Mouse (Mus musculus) forebrain, embryonic 14.5 days (tissue): Measurements from ENCODE around the gene Atp23. TPM values are rescaled to one million over a fixed set of nuclear protein-coding genes. Genes with fewer than 3 reads are reported as not detected.

ENCODE experiments used
- ATAC-seq: fragments of 200-750 bp; cut with Nextera tagmentation; 2 replicates; pipeline ENCODE4 v1.8.0; 2017; ENCODE audit warnings: mild to moderate bottlenecking, moderate library complexity
- DNase-seq: peaks from one replicate; pipeline ENCODE4 v3.0.0-alpha.2; 2015; ENCODE audit warnings: low spot score
- H3K27ac ChIP-seq: fragments of 300-500 bp; sonication (generic); 2 replicates; pipeline ENCODE4 v1.5.1; 2014; ENCODE audit warnings: low read depth, mild to moderate bottlenecking, control low read depth, low read length, moderate library complexity
- H3K27me3 ChIP-seq: fragments of 300-500 bp; sonication (generic); replicated peaks from 2 replicates; pipeline ENCODE4 v1.6.1; 2014; ENCODE audit warnings: low read length, control low read depth, mixed read lengths; ENCODE audit not compliant: control insufficient read depth, insufficient read depth
- H3K36me3 ChIP-seq: fragments of 300-500 bp; sonication (generic); 2 replicates; pipeline ENCODE4 v1.6.1; 2014; ENCODE audit warnings: low read length, control low read depth; ENCODE audit not compliant: control insufficient read depth, insufficient read depth
- H3K4me1 ChIP-seq: fragments of 300-500 bp; sonication (generic); 2 replicates; pipeline ENCODE4 v1.6.1; 2014; ENCODE audit warnings: antibody characterized with exemption, low read length, control low read depth; ENCODE audit not compliant: control insufficient read depth, insufficient read depth
- H3K4me2 ChIP-seq: fragments of 300-500 bp; sonication (generic); 2 replicates; pipeline ENCODE4 v1.6.1; 2014; ENCODE audit warnings: mild to moderate bottlenecking, control low read depth, low read length
- H3K4me3 ChIP-seq: fragments of 300-500 bp; sonication (generic); 2 replicates; pipeline ENCODE4 v1.5.1; 2014; ENCODE audit warnings: low read depth, low read length, control low read depth
- H3K9ac ChIP-seq: fragments of 300-500 bp; sonication (generic); 2 replicates; pipeline ENCODE4 v1.6.1; 2014; ENCODE audit warnings: mild to moderate bottlenecking, low read length, control low read depth, moderate library complexity
- H3K9me3 ChIP-seq: fragments of 300-500 bp; sonication (generic); replicated peaks from 2 replicates; pipeline ENCODE4 v1.6.1; 2016; ENCODE audit warnings: low read length, control low read depth, mixed read lengths; ENCODE audit not compliant: control insufficient read depth
- WGBS: fragments of 180-500 bp; shearing (Covaris S2); extraction: QIAGEN DNeasy Blood & Tissue Kit; methylation state at CpG from one replicate; pipeline ENCODE4 v1.1.7; 2014; 5-methylcytosine and 5-hydroxymethylcytosine counted together
- polyA plus RNA-seq: library from polyadenylated mRNA; unstranded; fragments of >200 nt; fragmentation: Nextera tagmentation; extraction: Ambion mirVana; gene quantifications from 2 replicates; pipeline ENCODE4 v1.2.1, GENCODE M21; 2014

The Atp23 gene
- polyA plus RNA-seq, 1 experiment from 2014 or later = 10.0 TPM

DNA sequence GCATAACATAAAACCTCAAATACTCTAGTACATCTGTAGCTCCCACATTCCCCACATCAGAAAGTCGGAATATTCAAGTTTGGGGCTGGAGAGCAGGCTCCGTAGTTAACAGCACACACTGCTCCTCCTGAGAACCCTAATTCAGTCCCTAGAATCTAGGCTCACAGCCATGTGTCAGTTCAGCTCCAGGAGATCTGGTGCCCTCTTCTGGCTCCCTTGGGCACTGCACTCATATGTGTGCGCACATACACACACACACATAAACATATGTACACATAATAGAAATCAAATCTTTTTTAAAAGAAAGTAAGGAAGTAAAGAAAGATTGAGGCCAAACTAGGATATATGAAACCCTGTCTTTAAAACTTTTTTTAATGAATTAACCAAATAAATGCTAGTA is 19.1 kb upstream of the Atp23 start:
- Histone ChIP-seq H3K4me1 (no peaks in the 10 kb centered on the region), H3K36me3 (no peaks in the 10 kb centered on the region)
- 98% methylated on average over 3 of the region's 3 CpGs for WGBS

DNA sequence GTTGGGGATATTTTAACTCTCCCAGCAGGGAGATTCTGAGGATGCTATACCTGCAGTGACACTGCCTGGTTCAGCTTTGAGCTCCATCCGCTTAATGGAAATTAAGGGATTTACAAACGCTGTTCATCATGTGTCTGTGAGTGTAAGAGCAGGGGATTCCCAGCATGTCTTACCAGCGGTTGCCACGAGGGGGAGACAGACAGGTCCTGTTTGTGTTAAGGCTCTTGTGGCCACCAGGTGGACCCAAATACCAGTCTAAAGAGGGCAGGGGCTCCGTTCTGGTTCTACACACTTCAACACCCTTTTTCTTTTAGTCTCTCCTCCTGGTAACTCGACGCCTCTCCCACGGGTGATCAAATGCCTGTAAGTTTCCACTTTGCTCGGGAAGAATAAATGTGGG is 17.9 kb upstream of the Atp23 start:
- no peak overlapping the region for H3K4me2 ChIP-seq
- 2% methylated on average over 9 of the region's 9 CpGs for WGBS
- H3K9ac ChIP-seq = no peak overlapping the region
- no peaks in the 10 kb centered on the region for H3K4me1 ChIP-seq
- H3K36me3 ChIP-seq = no peaks in the 10 kb centered on the region
- peak; percentile 83 for ATAC-seq
- 0 out of 2 replicates have a peak, but pooled peaks cover 3% of the 10 kb centered on the region for H3K9me3 ChIP-seq
- no peaks in the 10 kb centered on the region for H3K27me3 ChIP-seq
- no peak overlapping the region for H3K4me3 ChIP-seq
- peak; percentile 96 for DNase-seq
- no peak overlapping the region for H3K27ac ChIP-seq

More for the DNA sequence above, 19.1 kb upstream of the Atp23 start:
- H3K9ac ChIP-seq = no peak overlapping the region
- H3K27me3 ChIP-seq = no peaks in the 10 kb centered on the region
- H3K4me3 ChIP-seq = no peak overlapping the region
- H3K4me2 ChIP-seq = no peak overlapping the region
- no peak overlapping the region for H3K27ac ChIP-seq
- ATAC-seq (no peak), DNase-seq (no peak)
- H3K9me3 ChIP-seq = 0 out of 2 replicates have a peak, but pooled peaks cover 3% of the 10 kb centered on the region

- no peaks in the 10 kb centered on the region for H3K9me3 ChIP-seq
- no peak overlapping the region for H3K27ac ChIP-seq
- no peak overlapping the region for H3K9ac ChIP-seq
- no peak for ATAC-seq
- no peak overlapping the region for H3K4me3 ChIP-seq
- H3K27me3 ChIP-seq = no peaks in the 10 kb centered on the region
- H3K36me3 ChIP-seq = no peaks in the 10 kb centered on the region
- no peak for DNase-seq
- WGBS = 90% methylated on average over 5 of the region's 5 CpGs
- no peaks in the 10 kb centered on the region for H3K4me1 ChIP-seq
- no peak overlapping the region for H3K4me2 ChIP-seq
Observed at GRCm38 (mm10) chr10:126914288-126914687, 13.1 kb upstream of the Atp23 start.

GRCm38 (mm10) chr10:126911479-126911878 is 10.3 kb upstream of the Atp23 start:
- H3K9me3 ChIP-seq = no peaks in the 10 kb centered on the region
- no peak overlapping the region for H3K27ac ChIP-seq
- no peak overlapping the region for H3K4me2 ChIP-seq
- WGBS = 85% methylated on average over 1 of the region's 1 CpGs
- DNase-seq = no peak
- no peak overlapping the region for H3K4me3 ChIP-seq
- no peaks in the 10 kb centered on the region for H3K27me3 ChIP-seq
- no peaks in the 10 kb centered on the region for H3K36me3 ChIP-seq
- no peak overlapping the region for H3K9ac ChIP-seq
- ATAC-seq = no peak
- H3K4me1 ChIP-seq = no peaks in the 10 kb centered on the region

DNA sequence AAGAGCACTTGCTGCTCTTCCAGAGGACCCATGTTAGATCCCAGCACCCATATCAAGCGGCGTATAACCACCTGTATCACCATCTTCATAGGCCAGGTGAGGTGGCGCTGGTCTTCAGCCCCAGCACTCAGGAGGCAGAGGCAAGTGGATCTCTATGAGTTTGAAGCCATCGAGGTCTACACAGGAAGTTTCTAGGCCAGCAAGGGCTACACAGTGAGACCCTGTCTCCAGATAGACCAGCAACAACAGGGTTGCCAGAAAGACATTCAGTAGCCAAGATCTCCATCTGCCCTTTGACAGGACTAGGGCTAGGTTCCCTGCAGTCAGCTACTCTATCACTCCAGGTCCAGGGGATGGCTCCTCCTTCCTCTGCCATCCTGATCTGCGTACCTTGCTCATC is 5.7 kb upstream of the Atp23 start:
- Histone ChIP-seq H3K4me2 (no peak overlapping the region), H3K4me3 (no peak overlapping the region), H3K27me3 (no peaks in the 10 kb centered on the region), H3K27ac (no peak overlapping the region), H3K9ac (no peak overlapping the region), H3K9me3 (no peaks in the 10 kb centered on the region), H3K36me3 (no peaks in the 10 kb centered on the region), H3K4me1 (no peaks in the 10 kb centered on the region)
- ATAC-seq (no peak), DNase-seq (no peak)
- WGBS = 91% methylated on average over 5 of the region's 5 CpGs

GRCm38 (mm10) chr10:126905650-126906075 is 4.5 kb upstream of the Atp23 start:
- peak; percentile 88 for ATAC-seq
- Histone ChIP-seq H3K36me3 (no peaks in the 10 kb centered on the region), H3K4me3 (peak overlapping the region; percentile 38), H3K27me3 (no peaks in the 10 kb centered on the region), H3K9me3 (no peaks in the 10 kb centered on the region), H3K4me1 (0 out of 2 replicates have a peak, but pooled peaks cover 2% of the 10 kb centered on the region), H3K4me2 (peak overlapping the region; percentile 73), H3K9ac (peak overlapping the region; percentile 55), H3K27ac (peak overlapping the region; percentile 45; the same call in 1 of the 2 replicates)
- peak; percentile 98 for DNase-seq
- WGBS = 2% methylated on average over 30 of the region's 30 CpGs

- 75% methylated on average over 8 of the region's 8 CpGs for WGBS
- Histone ChIP-seq H3K4me2 (peak overlapping the region; percentile 73), H3K27ac (no peak overlapping the region), H3K9me3 (no peaks in the 10 kb centered on the region), H3K27me3 (no peaks in the 10 kb centered on the region), H3K4me3 (peak overlapping the region; percentile 38; the same call in 1 of the 2 replicates), H3K4me1 (peaks cover 2% of the 10 kb centered on the region; the same call in 1 of the 2 replicates), H3K9ac (no peak overlapping the region), H3K36me3 (no peaks in the 10 kb centered on the region)
- ATAC-seq (no peak), DNase-seq (no peak)
Observed at GRCm38 (mm10) chr10:126905086-126905485, 3.9 kb upstream of the Atp23 start.

DNA sequence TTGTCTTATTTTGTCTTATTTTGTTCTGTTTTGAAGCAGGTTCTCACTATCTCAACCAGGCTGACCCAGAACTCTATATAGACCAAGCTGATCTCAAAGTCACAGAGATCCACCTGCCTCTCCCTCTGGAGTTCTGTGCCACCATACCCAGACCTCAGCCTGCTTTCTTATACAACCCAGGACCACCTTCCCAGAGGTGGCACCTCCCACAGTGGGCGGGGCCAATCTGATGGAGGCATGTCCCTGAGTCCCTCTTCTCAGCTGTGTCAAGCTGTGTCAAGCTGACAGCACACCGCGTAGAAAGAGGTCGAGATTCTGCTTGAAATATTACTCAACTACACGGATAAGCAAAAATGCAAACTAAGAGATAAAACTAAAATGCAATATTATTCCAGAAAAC is 3.1 kb upstream of the Atp23 start:
- no peaks in the 10 kb centered on the region for H3K9me3 ChIP-seq
- no peak for DNase-seq
- no peak overlapping the region for H3K4me3 ChIP-seq
- no peak for ATAC-seq
- H3K36me3 ChIP-seq = no peaks in the 10 kb centered on the region
- peaks cover 2% of the 10 kb centered on the region; the same call in 1 of the 2 replicates for H3K4me1 ChIP-seq
- WGBS = 35% methylated on average over 5 of the region's 5 CpGs
- H3K27ac ChIP-seq = no peak overlapping the region
- H3K9ac ChIP-seq = no peak overlapping the region
- H3K27me3 ChIP-seq = no peaks in the 10 kb centered on the region
- no peak overlapping the region for H3K4me2 ChIP-seq

DNA sequence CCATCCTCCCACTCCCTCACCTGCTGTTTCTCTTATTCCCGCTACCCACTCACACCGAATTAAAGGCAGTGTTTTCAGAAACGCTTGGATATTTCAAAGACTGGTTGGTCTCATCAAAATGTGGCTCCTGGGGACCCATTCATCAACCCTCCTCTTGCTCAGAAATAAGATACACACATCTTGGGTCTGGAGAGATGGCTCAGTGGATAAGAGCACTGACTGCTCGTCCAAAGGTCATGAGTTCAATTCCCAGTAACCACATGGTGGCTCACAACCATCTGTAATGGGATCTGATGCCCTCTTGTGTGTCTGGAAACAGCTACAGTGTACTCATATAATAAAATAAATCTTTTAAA is 311 bp upstream of the Atp23 start:
- Histone ChIP-seq H3K4me1 (peaks cover 2% of the 10 kb centered on the region; the same call in 1 of the 2 replicates), H3K9ac (peak overlapping the region; percentile 70; the same call in 1 of the 2 replicates), H3K4me3 (peak overlapping the region; percentile 61), H3K36me3 (no peaks in the 10 kb centered on the region), H3K9me3 (no peaks in the 10 kb centered on the region), H3K27ac (no peak overlapping the region), H3K4me2 (peak overlapping the region; percentile 99), H3K27me3 (no peaks in the 10 kb centered on the region)
- WGBS = under 1% methylated on average over 4 of the region's 4 CpGs
- ATAC-seq = no peak
- no peak for DNase-seq
